Mouse (Mus musculus) heart, postnatal 36 days (tissue): ENCODE measurements around the gene Sv2a. TPM values are rescaled to one million over a fixed set of nuclear protein-coding genes. Genes with fewer than 3 reads are reported as not detected.
"Not testable (repeated sequence)": the region's sequence is repeated elsewhere in the genome, so short reads cannot be mapped to it uniquely, and the experiment has no call there.

Source experiments
- DNase-seq, 2 experiments: peaks; one replicate each; pipeline ENCODE4 v3.0.0; 2021 to 2022
- intact Hi-C: fragments of 180-260 bp; cut with DNase I; formaldehyde crosslinking; loops from one replicate; pipeline ENCODE4 v1.15.1; 2025
- microRNA-seq, 2 experiments: library from miRNA; unstranded; fragments of <30 nt; microRNA quantifications; one replicate each; pipeline ENCODE4 v1.2.0; 2021; ENCODE audit warnings: borderline number of aligned reads in 2 of 2
- total RNA-seq, 2 experiments: library from RNA; stranded (reverse); gene quantifications; 2 replicates each; pipeline ENCODE4 v1.2.3; 2021

The Sv2a gene
- total RNA-seq, 2 experiments from 2014 or later = 3.4 to 9.9 TPM

DNA sequence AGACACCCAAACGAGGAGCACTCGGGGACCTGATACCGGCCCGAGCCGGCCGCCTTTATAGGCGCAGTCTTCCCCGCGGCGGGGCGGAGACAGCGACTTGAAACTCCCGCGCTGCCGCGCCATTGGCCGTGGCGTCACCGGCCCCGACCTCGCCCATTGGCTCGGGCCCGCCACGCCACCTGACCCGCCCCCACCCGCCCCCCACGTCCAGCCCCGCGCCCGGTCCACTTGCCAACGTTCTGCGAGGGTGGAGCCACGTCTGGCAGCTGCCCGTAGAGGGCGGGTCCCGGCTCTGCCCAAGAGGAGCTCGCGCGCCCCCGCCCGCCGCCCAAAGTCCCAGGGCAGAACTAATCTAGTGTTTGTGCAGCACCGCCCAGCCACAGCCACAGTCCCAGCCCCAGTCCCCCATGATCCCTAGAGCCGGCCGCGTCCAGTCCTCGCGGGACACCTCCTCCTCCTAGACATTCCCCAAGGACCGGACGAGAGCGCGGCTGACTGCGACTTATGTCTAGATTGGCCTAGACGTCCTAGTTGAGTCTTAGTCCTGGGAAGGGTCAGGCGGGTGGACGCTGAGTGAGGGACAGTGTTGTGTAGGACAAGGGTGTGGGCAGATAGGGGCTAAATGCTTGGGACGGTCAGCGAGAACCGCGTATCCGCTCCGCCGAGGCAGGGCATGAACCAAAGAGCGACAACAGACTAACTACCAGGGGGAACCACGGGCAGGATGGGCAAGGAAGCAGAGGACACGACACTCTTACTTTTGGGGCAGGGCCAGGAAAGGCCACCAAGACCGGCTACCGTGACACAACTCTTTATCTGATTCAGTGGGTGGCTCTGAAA, 58.2 kb downstream of the Sv2a start, which contains the start of gene Hist2h3c2:
Hist2h3c2 (minus strand) TSS at position 174 of the 840 bp plus-strand sequence.
- peak; percentile 32 to 66 for DNase-seq
- intact Hi-C loops = not testable (repeated sequence)

DNA sequence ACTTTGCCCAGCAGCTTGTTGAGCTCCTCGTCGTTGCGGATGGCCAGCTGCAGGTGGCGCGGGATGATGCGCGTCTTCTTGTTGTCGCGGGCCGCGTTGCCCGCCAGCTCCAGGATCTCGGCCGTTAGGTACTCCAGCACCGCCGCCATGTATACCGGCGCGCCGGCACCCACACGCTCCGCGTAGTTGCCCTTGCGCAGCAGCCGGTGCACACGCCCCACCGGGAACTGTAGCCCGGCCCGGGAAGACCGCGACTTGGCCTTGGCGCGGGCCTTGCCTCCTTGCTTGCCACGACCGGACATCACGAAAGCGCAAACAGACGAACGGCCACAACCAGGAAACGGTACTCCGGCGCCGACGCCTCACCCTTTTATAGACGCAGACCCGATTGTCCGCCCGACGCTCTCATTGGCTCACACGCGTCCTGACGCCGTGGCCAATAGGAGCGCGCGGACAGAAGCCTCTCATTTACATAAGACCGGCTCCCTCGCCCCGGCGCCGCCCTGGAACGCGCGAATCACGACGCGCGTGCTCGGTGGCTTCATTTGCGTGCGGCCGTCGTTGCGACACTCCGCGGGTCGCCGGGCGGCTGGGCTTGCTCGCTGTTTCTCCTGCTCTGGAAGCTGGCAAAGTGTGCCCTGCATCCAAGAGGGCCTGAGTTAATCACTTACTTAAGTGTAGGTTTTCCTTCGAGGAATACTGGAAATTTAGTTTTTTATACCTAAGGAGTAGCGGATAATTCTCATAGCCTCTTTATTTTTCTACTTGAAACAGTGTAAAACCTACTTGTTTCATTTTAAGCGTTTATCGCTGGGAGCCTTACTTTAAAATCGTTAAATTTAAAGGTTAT, 59.2 kb downstream of the Sv2a start, which contains the start of gene Hist2h2aa2:
Hist2h2aa2 (minus strand) TSS at position 328 of the 850 bp plus-strand sequence.
- intact Hi-C loops = not testable (repeated sequence)
- peak; percentile 96 for DNase-seq

DNA sequence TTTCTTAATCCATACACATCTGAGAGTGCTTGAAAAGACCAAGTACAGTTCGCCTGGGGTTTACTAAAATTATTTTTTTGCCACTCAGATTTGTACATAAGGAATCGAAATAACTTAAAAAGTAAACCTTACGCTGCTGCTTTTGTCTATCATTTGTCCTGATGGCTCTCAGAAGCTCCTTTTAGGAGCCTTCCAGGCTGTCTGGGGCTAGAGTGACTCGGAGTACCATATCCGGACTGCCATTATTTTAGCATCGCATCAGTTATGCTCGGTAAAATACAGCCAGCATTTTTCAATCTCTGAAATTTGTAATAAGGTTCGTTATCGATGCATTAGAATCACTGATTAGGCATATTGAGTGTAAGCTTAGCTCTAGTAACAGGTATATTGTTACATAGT, 59.8 kb downstream of the Sv2a start:
- intact Hi-C loops = no loop called here
- no peak for DNase-seq

DNA sequence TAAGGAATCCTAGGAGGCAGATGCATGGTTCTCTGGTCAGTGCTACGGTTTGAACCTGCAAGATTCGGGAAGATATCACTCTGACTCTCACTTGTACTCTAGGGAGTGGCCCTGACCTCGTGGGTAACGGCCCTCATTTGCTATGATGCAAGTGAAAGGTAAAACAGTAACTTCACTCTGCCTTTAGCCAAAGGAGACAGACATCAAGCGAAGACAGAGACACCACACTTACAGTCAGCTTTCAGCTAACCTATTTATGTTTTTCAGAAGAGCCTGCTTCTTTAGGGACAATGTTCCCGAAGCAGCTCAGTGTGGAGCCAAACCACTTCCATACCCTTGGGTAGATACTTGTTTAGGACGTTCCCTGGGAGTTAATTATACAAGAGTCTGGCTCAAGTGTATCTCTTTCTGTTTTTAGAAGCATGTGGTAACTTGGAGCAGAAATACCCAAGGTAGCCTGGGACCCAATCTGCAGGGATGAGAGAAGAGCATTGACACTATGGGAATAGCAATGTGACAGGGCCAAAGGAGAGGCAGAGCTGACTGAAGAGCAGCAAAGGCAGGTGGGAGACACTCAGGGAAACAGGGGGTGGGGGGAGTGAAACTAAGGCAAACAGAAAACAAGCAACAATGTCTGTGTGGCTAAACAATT, 63.1 kb downstream of the Sv2a start:
- intact Hi-C loops = loop anchor here (2.0 kb wide), 1 partner anchor 19 kb away; the partner anchor contains the start of gene Hist2h4
- peak in 1 of 2 experiments; percentile 18 for DNase-seq

Small RNAs within 50 kb of the gene (microRNA-seq; reads per million reads assigned to microRNA genes)
- 0 reads per million in 2 experiments for gene Gm44492
- gene Gm47311 = 0 reads per million in 2 experiments

Other genes with a start within 250 kb of the Sv2a start
- 10 to 100 TPM; 73.4 to 81.1 TPM for gene Plekho1, start 185.2 kb upstream of the Sv2a start, total RNA-seq
- gene Vps45, start 122.7 kb upstream of the Sv2a start, total RNA-seq = 10 to 100 TPM; 22.3 to 26.0 TPM
- 10 to 100 TPM; 56.7 to 67.6 TPM for gene Otud7b, start 76.6 kb upstream of the Sv2a start, total RNA-seq
- gene Mtmr11, start 19.1 kb upstream of the Sv2a start, total RNA-seq = 1 to 10 TPM; 2.0 to 5.6 TPM
- gene Sf3b4, start 8.8 kb upstream of the Sv2a start, total RNA-seq = 10 to 100 TPM; 15.1 to 17.3 TPM
- 10 to 100 TPM; 25.1 to 26.9 TPM for gene Bola1, start 38.6 kb downstream of the Sv2a start, total RNA-seq
- gene Hist2h2ab, start 38.7 kb downstream of the Sv2a start, total RNA-seq = 1 to 10 TPM; 1.9 to 2.3 TPM
- 10 to 100 TPM; 32.1 to 35.4 TPM for gene Hist2h2ac, start 39.7 kb downstream of the Sv2a start, total RNA-seq
- gene Hist2h2be, start 40.0 kb downstream of the Sv2a start, total RNA-seq = 10 to 100 TPM in 1 of 2 experiments, 1 to 10 TPM in 1; 8.3 to 10.5 TPM
- gene Hist2h3c2, start 58.0 kb downstream of the Sv2a start, total RNA-seq = 10 to 100 TPM in 1 of 2 experiments, 1 to 10 TPM in 1; 8.9 to 10.6 TPM
- gene Hist2h2aa2, start 59.1 kb downstream of the Sv2a start, total RNA-seq = 100 to 1,000 TPM; 243 to 253 TPM
- gene Hist2h2aa1, start 64.3 kb downstream of the Sv2a start, total RNA-seq = 10 to 100 TPM in 1 of 2 experiments, 1 to 10 TPM in 1; 6.4 to 16.6 TPM
- gene Hist2h3c1, start 65.5 kb downstream of the Sv2a start, total RNA-seq = not detected
- 10 to 100 TPM; 14.0 to 17.5 TPM for gene Hist2h4, start 82.2 kb downstream of the Sv2a start, total RNA-seq
- 10 to 100 TPM; 36.6 to 38.6 TPM for gene Hist2h3b, start 87.5 kb downstream of the Sv2a start, total RNA-seq
- gene Hist2h2bb, start 88.6 kb downstream of the Sv2a start, total RNA-seq = 10 to 100 TPM; 51.8 to 59.2 TPM
- 1 to 10 TPM in 1 of 2 experiments, under 1 TPM in 1; 0.47 to 1.4 TPM for gene Fcgr1, start 112.8 kb downstream of the Sv2a start, total RNA-seq